Mouse (Mus musculus) myocyte (in vitro differentiated cells): ENCODE results near the gene Lman1l. TPM values are rescaled to one million over a fixed set of nuclear protein-coding genes. Genes with fewer than 3 reads are reported as not detected.
A peak's percentile ranks its signal among the peaks of the same experiment; 100 is the strongest.

Experiments
- H3K27me3 ChIP-seq: one replicate; pipeline ENCODE4 v1.6.1; 2011; ENCODE audit not compliant: control insufficient read depth, insufficient read depth, insufficient read length
- H3K36me3 ChIP-seq: one replicate; pipeline ENCODE4 v1.6.1; 2011; ENCODE audit not compliant: control insufficient read depth, insufficient read depth
- H3K4me2 ChIP-seq: one replicate; pipeline ENCODE4 v1.6.1; 2011; ENCODE audit warnings: low read depth, control low read depth
- H3K4me3 ChIP-seq: one replicate; pipeline ENCODE4 v1.5.1; 2011; ENCODE audit warnings: mild to moderate bottlenecking, control low read depth, moderate library complexity
- H3K79me2 ChIP-seq: one replicate; pipeline ENCODE4 v1.6.1; 2011; ENCODE audit not compliant: control insufficient read depth, insufficient read depth
- H3ac ChIP-seq: one replicate; pipeline ENCODE4 v1.6.1; 2011; ENCODE audit not compliant: control insufficient read depth, insufficient read length
- CEBPB ChIP-seq: IDR thresholded peaks from 2 replicates; pipeline ENCODE4 v1.6.1; 2011; ENCODE audit warnings: mild to moderate bottlenecking, moderate library complexity; ENCODE audit not compliant: poor library complexity, insufficient read depth, severe bottlenecking
- E2F4 ChIP-seq: IDR thresholded peaks from one replicate; pipeline ENCODE4 v1.6.1; 2011; ENCODE audit warnings: mild to moderate bottlenecking, control low read depth, moderate library complexity; ENCODE audit not compliant: insufficient read depth
- MAX ChIP-seq: IDR thresholded peaks from one replicate; pipeline ENCODE4 v1.6.1; 2011; ENCODE audit warnings: low read depth, mild to moderate bottlenecking, control low read depth
- MYOD1 ChIP-seq, 3 experiments: IDR thresholded peaks; one replicate each; pipeline ENCODE4 v1.6.1; 2011; ENCODE audit warnings: control low read depth in 2 of 3, low read depth in 2 of 3, mild to moderate bottlenecking in 2 of 3, moderate library complexity in 1 of 3; ENCODE audit not compliant: insufficient read length in 2 of 3, control insufficient read depth in 1 of 3
- MYOG ChIP-seq, 3 experiments: IDR thresholded peaks; one replicate each; pipeline ENCODE4 v1.6.1; 2011; ENCODE audit warnings: control low read depth in 2 of 3, low read depth in 2 of 3, mild to moderate bottlenecking in 2 of 3; ENCODE audit not compliant: insufficient read length in 2 of 3, control insufficient read depth in 1 of 3, insufficient read depth in 1 of 3
- POLR2A ChIP-seq: IDR thresholded peaks from one replicate; pipeline ENCODE4 v1.6.1; 2011; ENCODE audit warnings: low read depth, mild to moderate bottlenecking, control low read depth, moderate library complexity; ENCODE audit not compliant: insufficient read length
- POLR2AphosphoS2 ChIP-seq: IDR thresholded peaks from one replicate; pipeline ENCODE4 v1.6.1; 2011; ENCODE audit warnings: low read depth, control low read depth; ENCODE audit not compliant: insufficient read length
- REST ChIP-seq: IDR thresholded peaks from one replicate; pipeline ENCODE4 v1.6.1; 2011; ENCODE audit warnings: mild to moderate bottlenecking, control low read depth, moderate library complexity; ENCODE audit not compliant: insufficient read depth, insufficient read length
- SRF ChIP-seq: IDR thresholded peaks from one replicate; pipeline ENCODE4 v1.6.1; 2011; ENCODE audit warnings: low read depth; ENCODE audit not compliant: control insufficient read depth, insufficient read length
- TCF12 ChIP-seq: IDR thresholded peaks from one replicate; pipeline ENCODE4 v1.6.1; 2011; ENCODE audit warnings: mild to moderate bottlenecking, control low read depth; ENCODE audit not compliant: poor library complexity, insufficient read depth, severe bottlenecking
- TCF3 ChIP-seq: IDR thresholded peaks from one replicate; pipeline ENCODE4 v1.6.1; 2011; ENCODE audit warnings: low read depth, control low read depth; ENCODE audit not compliant: insufficient read length
- USF1 ChIP-seq: IDR thresholded peaks from one replicate; pipeline ENCODE4 v1.6.1; 2011; ENCODE audit warnings: low read depth, mild to moderate bottlenecking, control low read depth, moderate library complexity
- polyA plus RNA-seq: library from polyadenylated mRNA; unstranded; fragments of >200 nt; fragmentation: generic; extraction: Trizol; gene quantifications from one replicate; pipeline ENCODE4 v1.2.1, GENCODE M21; 2012; ENCODE audit warnings: missing spikeins

Lman1l gene
- polyA plus RNA-seq, 1 experiment = 1.00 TPM

DNA sequence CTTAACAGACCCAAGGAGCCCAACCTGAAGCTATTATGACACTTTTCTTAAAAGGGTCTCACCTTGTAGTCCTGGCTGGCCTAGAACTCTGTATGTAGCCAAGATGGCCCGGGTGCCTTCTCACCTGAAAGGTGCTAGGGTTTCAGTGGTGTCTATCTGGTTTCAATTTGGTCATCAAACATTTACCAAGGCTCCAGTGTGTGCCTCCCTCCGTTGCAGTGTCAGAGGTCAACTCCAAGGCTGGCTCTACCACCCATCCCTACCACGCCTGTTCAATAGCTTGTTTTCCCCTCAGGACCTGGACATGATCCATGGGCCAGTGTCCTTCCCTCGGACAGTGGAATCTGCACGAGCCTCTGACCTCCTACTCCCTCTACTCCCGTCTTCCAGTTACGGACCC lies 3.7 kb upstream of the Lman1l start:
- H3K27me3 ChIP-seq = no peaks in the 10 kb centered on the region
- no peak for TF ChIP-seq SRF
- TF ChIP-seq MYOD1 (IDR thresholded peaks at IDR 0.05; ENCODE audit: control insufficient read depth in 1 of 3, insufficient read length in 2 of 3, low read depth in 2 of 3) = no peak
- no peak for TF ChIP-seq TCF12
- TF ChIP-seq MAX = no peak
- TF ChIP-seq POLR2AphosphoS2 = peak; percentile 33
- no peak for TF ChIP-seq MYOG (IDR thresholded peaks at IDR 0.05; ENCODE audit: control insufficient read depth in 1 of 3, insufficient read depth in 1 of 3, insufficient read length in 2 of 3, low read depth in 2 of 3)
- H3K36me3 ChIP-seq = peaks cover 8% of the 10 kb centered on the region

DNA sequence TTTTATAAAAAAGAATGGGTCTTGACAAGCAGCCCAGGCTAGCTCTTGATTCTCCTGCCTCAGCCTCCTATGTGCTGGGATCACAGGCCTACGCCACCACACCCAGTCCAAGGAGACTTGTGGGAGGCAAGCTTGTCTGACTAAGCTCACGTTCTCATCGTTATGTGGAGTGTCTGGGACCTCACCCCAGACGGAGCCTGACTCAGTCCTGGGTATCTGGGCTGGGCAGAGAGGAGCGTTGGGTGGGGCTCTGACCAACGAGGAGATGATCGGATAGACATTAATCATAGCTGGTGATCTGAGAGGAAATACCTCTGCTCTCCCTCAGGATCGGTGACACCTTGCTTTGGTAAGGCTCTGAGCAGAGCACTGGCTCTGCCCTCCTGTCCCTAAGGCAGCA lies 1.7 kb downstream of the Lman1l start:
- no peaks in the 10 kb centered on the region for H3K79me2 ChIP-seq
- H3K27me3 ChIP-seq = no peaks in the 10 kb centered on the region
- peak overlapping the region; percentile 32 for H3K4me2 ChIP-seq
- H3K4me3 ChIP-seq = no peak overlapping the region
- no peaks in the 10 kb centered on the region for H3K36me3 ChIP-seq
- TF ChIP-seq POLR2A = no peak
- peak; percentile 11 for TF ChIP-seq TCF12
- peak in 1 of 3 experiments; percentile 3 for TF ChIP-seq MYOG (IDR thresholded peaks at IDR 0.05; ENCODE audit: control insufficient read depth in 1 of 3, insufficient read depth in 1 of 3, insufficient read length in 2 of 3, low read depth in 2 of 3)
- H3ac ChIP-seq = no peak overlapping the region

More for the DNA sequence above, 3.7 kb upstream of the Lman1l start:
- Histone ChIP-seq H3K4me2 (no peak overlapping the region), H3K79me2 (no peaks in the 10 kb centered on the region), H3ac (no peak overlapping the region), H3K4me3 (no peak overlapping the region)

DNA sequence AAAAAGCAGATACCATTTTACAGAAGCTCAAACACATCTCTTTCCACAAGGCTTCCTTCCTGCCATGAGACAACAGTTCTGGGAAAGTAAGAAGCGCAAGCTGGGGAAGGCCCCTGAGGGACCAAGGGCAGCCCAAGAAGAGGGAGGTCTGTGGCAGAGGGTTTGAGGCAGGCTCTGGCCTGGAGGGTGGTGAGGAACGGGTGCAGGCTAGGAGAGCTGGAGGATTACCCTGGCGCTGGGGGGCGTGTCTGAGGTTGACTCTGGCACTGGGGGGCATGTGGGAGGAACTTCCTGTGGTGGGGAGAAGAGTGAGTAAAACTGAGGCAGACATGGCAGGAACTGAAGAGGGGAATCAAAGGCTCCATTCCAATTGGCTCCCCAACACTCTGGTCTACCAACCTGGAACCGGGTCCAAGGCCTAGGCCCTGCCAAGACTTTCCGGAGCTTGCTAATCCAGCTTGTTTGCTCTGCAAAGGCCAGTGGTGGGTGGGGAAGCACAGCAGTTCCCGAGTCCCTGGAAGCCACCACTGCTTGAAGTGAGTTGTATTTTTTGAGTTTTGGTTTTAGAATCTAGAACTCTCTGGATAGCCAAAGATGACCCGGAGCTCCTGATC lies 2.9 kb downstream of the Lman1l start:
- H3K4me2 ChIP-seq = no peak overlapping the region
- TF ChIP-seq MYOG (IDR thresholded peaks at IDR 0.05; ENCODE audit: control insufficient read depth in 1 of 3, insufficient read depth in 1 of 3, insufficient read length in 2 of 3, low read depth in 2 of 3) (no peak), POLR2AphosphoS2 (no peak), POLR2A (no peak)
- no peaks in the 10 kb centered on the region for H3K27me3 ChIP-seq
- no peaks in the 10 kb centered on the region for H3K79me2 ChIP-seq
- no peak overlapping the region for H3K4me3 ChIP-seq
- H3K36me3 ChIP-seq = no peaks in the 10 kb centered on the region
- H3ac ChIP-seq = no peak overlapping the region

DNA sequence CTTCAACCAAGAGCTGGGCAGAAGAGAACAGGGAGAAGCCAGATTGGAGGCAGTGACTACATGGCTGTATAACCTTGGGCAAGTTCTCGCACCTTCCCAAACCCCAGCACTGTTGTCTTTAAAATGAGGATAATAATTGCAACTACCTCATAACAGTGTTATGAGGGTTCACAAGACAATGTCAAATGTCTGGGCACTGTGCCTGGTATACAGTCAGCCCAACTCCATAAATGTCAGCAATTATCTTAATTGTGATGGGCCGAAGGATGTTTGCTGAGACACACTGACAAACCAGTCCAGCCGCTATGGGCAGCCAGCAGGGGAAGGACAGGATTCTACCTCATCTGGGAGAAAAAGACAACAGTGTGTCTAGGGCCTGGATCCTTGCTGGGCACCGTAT lies 5.8 kb downstream of the Lman1l start:
- TF ChIP-seq REST (no peak), POLR2AphosphoS2 (no peak), SRF (no peak), MYOD1 (IDR thresholded peaks at IDR 0.05; ENCODE audit: control insufficient read depth in 1 of 3, insufficient read length in 2 of 3, low read depth in 2 of 3) (no peak), TCF3 (no peak), USF1 (no peak), POLR2A (no peak), CEBPB (no peak), TCF12 (no peak), MAX (no peak), MYOG (IDR thresholded peaks at IDR 0.05; ENCODE audit: control insufficient read depth in 1 of 3, insufficient read depth in 1 of 3, insufficient read length in 2 of 3, low read depth in 2 of 3) (no peak), E2F4 (no peak)
- no peak overlapping the region for H3ac ChIP-seq
- no peaks in the 10 kb centered on the region for H3K36me3 ChIP-seq
- no peaks in the 10 kb centered on the region for H3K79me2 ChIP-seq
- H3K4me3 ChIP-seq = no peak overlapping the region
- peak overlapping the region; percentile 14 for H3K4me2 ChIP-seq
- H3K27me3 ChIP-seq = no peaks in the 10 kb centered on the region

DNA sequence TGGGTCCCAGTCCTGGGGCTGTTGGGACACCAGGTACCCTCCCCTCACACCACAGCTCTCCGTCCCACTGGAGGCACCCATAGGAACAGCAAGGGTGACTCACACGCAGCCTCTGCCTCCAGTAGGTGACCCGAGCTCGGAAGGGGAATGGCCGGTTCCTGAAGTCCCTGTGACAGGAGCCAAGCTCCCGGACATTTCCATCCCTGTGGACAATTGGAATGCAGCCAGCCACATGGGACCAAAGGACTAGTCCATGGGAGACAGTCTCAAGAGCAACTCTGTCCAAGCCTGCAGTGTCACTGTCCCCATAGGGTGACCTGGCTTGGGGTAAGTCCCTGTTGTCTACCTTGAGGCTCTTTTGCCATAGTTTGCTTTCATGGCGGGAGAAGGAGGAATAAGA lies 6.6 kb downstream of the Lman1l start:
- Histone ChIP-seq H3K4me3 (no peak overlapping the region), H3K27me3 (no peaks in the 10 kb centered on the region), H3K4me2 (no peak overlapping the region), H3K79me2 (no peaks in the 10 kb centered on the region), H3ac (no peak overlapping the region), H3K36me3 (no peaks in the 10 kb centered on the region)
- TF ChIP-seq SRF = no peak
- no peak for TF ChIP-seq TCF3
- TF ChIP-seq USF1 = no peak
- TF ChIP-seq TCF12 = no peak
- TF ChIP-seq POLR2A = no peak
- no peak for TF ChIP-seq REST
- TF ChIP-seq MAX = no peak
- TF ChIP-seq MYOG (IDR thresholded peaks at IDR 0.05; ENCODE audit: control insufficient read depth in 1 of 3, insufficient read depth in 1 of 3, insufficient read length in 2 of 3, low read depth in 2 of 3) = no peak
- TF ChIP-seq E2F4 = no peak
